In genomic region chr8:82959980-82960610, GRCm38 (mm10) we compare ENCODE assay signal across 17 mouse cellular contexts.
"Had no signal": no experiment of that assay in that cellular context is flagged by ENCODE, and none has a peak within 500 bp of the region (broad histone marks: within the 10 kb centered on the region; RNA-seq: fewer than 3 reads in every experiment).

No protein-coding gene starts in this region.

- DNase-seq: kidney, adult 2 months; kidney, postnatal 14 days; left cerebral cortex, postnatal 4 days; liver; lung, adult 2 months; lung, postnatal 10 days; lung, postnatal 4 days; midbrain, embryonic 14.5 days; retina, postnatal 1 day; right cerebral cortex, postnatal 4 days; spleen, adult 18-20 months; thymus, adult 2 months; thymus, postnatal 25 days had no signal

- H3K27ac ChIP-seq: kidney, embryonic 15.5 days; liver, embryonic 14.5 days; midbrain, embryonic 10.5 days; neural tube, embryonic 12.5 days had no signal

- H3K4me3 ChIP-seq: kidney, embryonic 15.5 days; midbrain, embryonic 10.5 days; neural tube, embryonic 12.5 days had no signal

- H3K9me3 ChIP-seq: kidney, embryonic 15.5 days; midbrain, embryonic 10.5 days; neural tube, embryonic 12.5 days had no signal

- H3K27me3 ChIP-seq: kidney, embryonic 15.5 days; neural tube, embryonic 12.5 days had no signal

- H3K4me1 ChIP-seq: midbrain, embryonic 10.5 days had no signal

- H3K36me3 ChIP-seq: kidney, embryonic 15.5 days; midbrain, embryonic 10.5 days; neural tube, embryonic 12.5 days had no signal

- H3K9ac ChIP-seq: kidney, embryonic 15.5 days; liver, embryonic 14.5 days; neural tube, embryonic 12.5 days had no signal

- H3K4me2 ChIP-seq: kidney, embryonic 15.5 days; neural tube, embryonic 12.5 days had no signal
